Comparison of ENCODE assay signal across 10 mouse cellular contexts in genomic region chr8:70553740-70554139, GRCm38 (mm10). TPM values are rescaled to one million over a fixed set of nuclear protein-coding genes. Genes with fewer than 3 reads are reported as not detected.
DNase-seq lines count a peak whose midpoint lies in the region; ATAC-seq lines count a peak whose summit lies in the region.
"Had no signal": no experiment of that assay in that cellular context is flagged by ENCODE, and none has a peak within 500 bp of the region (broad histone marks: within the 10 kb centered on the region; RNA-seq: fewer than 3 reads in every experiment).

No protein-coding gene starts in this region.

- peaks cover 15% of the 10 kb centered on the region for H3K4me1 ChIP-seq in midbrain, embryonic 13.5 days (replicated peaks)
- 0 out of 2 replicates have a peak, but pooled peaks cover 2% of the 10 kb centered on the region for H3K4me1 ChIP-seq in midbrain, embryonic 16.5 days (ENCODE audit: control insufficient read depth, insufficient read depth, low read length)
- H3K4me1 ChIP-seq in stomach, embryonic 15.5 days = peaks cover 29% of the 10 kb centered on the region

- H3K9ac ChIP-seq in midbrain, embryonic 13.5 days (replicated peaks) = no peak overlapping the region; the same call in 1 of the 2 replicates
- no peak overlapping the region for H3K9ac ChIP-seq in midbrain, embryonic 16.5 days (ENCODE audit: low read depth, low read length)
- H3K9ac ChIP-seq in stomach, embryonic 15.5 days = no peak overlapping the region
- H3K9ac ChIP-seq: midbrain, embryonic 12.5 days had no signal

- H3K27me3 ChIP-seq in midbrain, embryonic 13.5 days = no peaks in the 10 kb centered on the region
- no peaks in the 10 kb centered on the region for H3K27me3 ChIP-seq in midbrain, embryonic 16.5 days (ENCODE audit: control insufficient read depth, insufficient read depth, low read depth, low read length)
- no peaks in the 10 kb centered on the region for H3K27me3 ChIP-seq in stomach, embryonic 15.5 days (replicated peaks)
- H3K27me3 ChIP-seq: midbrain, embryonic 12.5 days had no signal

- ATAC-seq in midbrain, embryonic 13.5 days = no peak
- no peak for ATAC-seq in midbrain, embryonic 16.5 days
- no peak; the same call in 1 of the 2 replicates for ATAC-seq in stomach, embryonic 15.5 days (ENCODE audit: insufficient read depth, low FRiP score, low read depth)

- peak overlapping the region; percentile 44; the same call in 1 of the 2 replicates for H3K27ac ChIP-seq in midbrain, embryonic 13.5 days
- H3K27ac ChIP-seq in midbrain, embryonic 16.5 days (ENCODE audit: low read length) = no peak overlapping the region
- peak overlapping the region; percentile 51 for H3K27ac ChIP-seq in stomach, embryonic 15.5 days
- H3K27ac ChIP-seq: midbrain, embryonic 12.5 days had no signal

- no peak overlapping the region for H3K4me2 ChIP-seq in midbrain, embryonic 13.5 days (replicated peaks)
- no peak overlapping the region for H3K4me2 ChIP-seq in midbrain, embryonic 16.5 days (ENCODE audit: low read length)
- no peak overlapping the region for H3K4me2 ChIP-seq in stomach, embryonic 15.5 days
- H3K4me2 ChIP-seq: midbrain, embryonic 12.5 days had no signal

- intact Hi-C loops in gastrocnemius, postnatal 14 days (cut with DNase I; ENCODE audit: low total_unique reads) = no loop called here

- H3K9me3 ChIP-seq in midbrain, embryonic 13.5 days = no peaks in the 10 kb centered on the region
- H3K9me3 ChIP-seq in midbrain, embryonic 16.5 days (replicated peaks; ENCODE audit: control insufficient read depth, low read length, poor library complexity, severe bottlenecking) = no peaks in the 10 kb centered on the region
- no peaks in the 10 kb centered on the region for H3K9me3 ChIP-seq in stomach, embryonic 15.5 days
- H3K9me3 ChIP-seq: midbrain, embryonic 12.5 days had no signal

- peak; percentile 89 for DNase-seq in brain, adult 2 months (ENCODE audit: low read depth, low spot score)
- peak; percentile 67 for DNase-seq in gastrocnemius, postnatal 14 days
- DNase-seq in kidney, adult 8-10 months = peak; percentile 57 to 64
- DNase-seq in right cerebral cortex, postnatal 25 days = no peak
- DNase-seq in c-Kit-positive CD71-positive TER-119-positive erythroid progenitor cells, embryonic 14.5 days (ENCODE audit: low spot score) = no peak

- no peak overlapping the region for H3K4me3 ChIP-seq in midbrain, embryonic 13.5 days (replicated peaks)
- no peak overlapping the region for H3K4me3 ChIP-seq in midbrain, embryonic 16.5 days (ENCODE audit: low read depth, low read length)
- no peak overlapping the region for H3K4me3 ChIP-seq in stomach, embryonic 15.5 days (replicated peaks)
- H3K4me3 ChIP-seq: erythroblast, embryonic 14.5 days; midbrain, embryonic 12.5 days had no signal

- no peaks in the 10 kb centered on the region for H3K36me3 ChIP-seq in midbrain, embryonic 13.5 days
- H3K36me3 ChIP-seq in midbrain, embryonic 16.5 days (ENCODE audit: control insufficient read depth, insufficient read depth, low read length) = no peaks in the 10 kb centered on the region
- 0 out of 2 replicates have a peak, but pooled peaks cover 3% of the 10 kb centered on the region for H3K36me3 ChIP-seq in stomach, embryonic 15.5 days
- H3K36me3 ChIP-seq: midbrain, embryonic 12.5 days had no signal

RNA-seq across cellular contexts. Expression of gene Ell, which starts 14.5 kb away (rescaled TPM):
- 17.8 and 18.0 TPM in 2 replicates for polyA plus RNA-seq in midbrain, embryonic 13.5 days (2015; fragmentation: Nextera tagmentation; extraction: Ambion mirVana)
- 16.7 and 19.2 TPM in 2 replicates for polyA plus RNA-seq in midbrain, embryonic 16.5 days (2015; fragmentation: Nextera tagmentation; extraction: Ambion mirVana)
- total RNA-seq in gastrocnemius, postnatal 14 days (2021) = 10 to 100 TPM in 1 of 2 experiments, 1 to 10 TPM in 1; 9.0 to 10.3 TPM
- polyA plus RNA-seq in stomach, embryonic 15.5 days (2015; fragmentation: Nextera tagmentation; extraction: Ambion mirVana) = 16.1 and 17.7 TPM in 2 replicates

RNA-seq across cellular contexts. Expression of gene Kxd1, which starts 26.0 kb away (rescaled TPM):
- polyA plus RNA-seq in midbrain, embryonic 13.5 days (2015; fragmentation: Nextera tagmentation; extraction: Ambion mirVana) = 44.5 and 48.1 TPM in 2 replicates
- 43.1 and 43.3 TPM in 2 replicates for polyA plus RNA-seq in midbrain, embryonic 16.5 days (2015; fragmentation: Nextera tagmentation; extraction: Ambion mirVana)
- 10 to 100 TPM; 64.9 to 73.0 TPM for total RNA-seq in gastrocnemius, postnatal 14 days (2021)
- polyA plus RNA-seq in stomach, embryonic 15.5 days (2015; fragmentation: Nextera tagmentation; extraction: Ambion mirVana) = 58.5 and 60.1 TPM in 2 replicates

RNA-seq across cellular contexts. Expression of gene Fkbp8, which starts 26.2 kb away (rescaled TPM):
- polyA plus RNA-seq in midbrain, embryonic 13.5 days (2015; fragmentation: Nextera tagmentation; extraction: Ambion mirVana) = 370 and 392 TPM in 2 replicates
- polyA plus RNA-seq in midbrain, embryonic 16.5 days (2015; fragmentation: Nextera tagmentation; extraction: Ambion mirVana) = 406 and 425 TPM in 2 replicates
- 100 to 1,000 TPM; 116 to 117 TPM for total RNA-seq in gastrocnemius, postnatal 14 days (2021)
- 292 and 304 TPM in 2 replicates for polyA plus RNA-seq in stomach, embryonic 15.5 days (2015; fragmentation: Nextera tagmentation; extraction: Ambion mirVana)

RNA-seq across cellular contexts. Expression of gene Isyna1, which starts 40.4 kb away (rescaled TPM):
- polyA plus RNA-seq in midbrain, embryonic 13.5 days (2015; fragmentation: Nextera tagmentation; extraction: Ambion mirVana) = 119 and 133 TPM in 2 replicates
- polyA plus RNA-seq in midbrain, embryonic 16.5 days (2015; fragmentation: Nextera tagmentation; extraction: Ambion mirVana) = 155 and 171 TPM in 2 replicates
- 10 to 100 TPM; 18.7 to 24.7 TPM for total RNA-seq in gastrocnemius, postnatal 14 days (2021)
- polyA plus RNA-seq in stomach, embryonic 15.5 days (2015; fragmentation: Nextera tagmentation; extraction: Ambion mirVana) = 127 and 133 TPM in 2 replicates

RNA-seq across cellular contexts. Expression of gene Uba52, which starts 43.1 kb away (rescaled TPM):
- polyA plus RNA-seq in midbrain, embryonic 13.5 days (2015; fragmentation: Nextera tagmentation; extraction: Ambion mirVana) = 680 and 755 TPM in 2 replicates
- polyA plus RNA-seq in midbrain, embryonic 16.5 days (2015; fragmentation: Nextera tagmentation; extraction: Ambion mirVana) = 584 and 621 TPM in 2 replicates
- total RNA-seq in gastrocnemius, postnatal 14 days (2021) = 1,000 to 10,000 TPM; 1,030 to 1,066 TPM
- polyA plus RNA-seq in stomach, embryonic 15.5 days (2015; fragmentation: Nextera tagmentation; extraction: Ambion mirVana) = 843 and 950 TPM in 2 replicates

Comparison
In these comparisons a context has a peak if more than half of its experiments do, and no peak if none do; other contexts are left out.
1. DNase-seq: peak in brain, adult 2 months (single experiment), gastrocnemius, postnatal 14 days (single experiment) and kidney, adult 8-10 months (2 of 2); none in right cerebral cortex, postnatal 25 days (single experiment) and c-Kit-positive CD71-positive TER-119-positive erythroid progenitor cells, embryonic 14.5 days (single experiment).